Mouse (Mus musculus) intestine, postnatal 0 days (tissue): Measurements from ENCODE around the gene Wfikkn1. TPM values are rescaled to one million over a fixed set of nuclear protein-coding genes. Genes with fewer than 3 reads are reported as not detected.

ENCODE experiments used
- ATAC-seq: fragments of 200-750 bp; cut with Nextera tagmentation; 2 replicates; pipeline ENCODE4 v1.8.0; 2017; ENCODE audit warnings: mild to moderate bottlenecking, moderate TSS enrichment, moderate library complexity
- H3K27ac ChIP-seq: fragments of 300-500 bp; sonication (generic); 2 replicates; pipeline ENCODE4 v1.5.1; 2014; ENCODE audit warnings: mild to moderate bottlenecking, low read depth, low read length, moderate library complexity
- H3K27me3 ChIP-seq: fragments of 300-500 bp; sonication (generic); replicated peaks from 2 replicates; pipeline ENCODE4 v1.6.1; 2014; ENCODE audit warnings: low read length, mixed read lengths; ENCODE audit not compliant: control insufficient read depth, insufficient read depth
- H3K36me3 ChIP-seq: fragments of 300-500 bp; sonication (generic); 2 replicates; pipeline ENCODE4 v1.6.1; 2014; ENCODE audit warnings: mild to moderate bottlenecking, moderate library complexity; ENCODE audit not compliant: control insufficient read depth, insufficient read depth
- H3K4me1 ChIP-seq: fragments of 300-500 bp; sonication (generic); replicated peaks from 2 replicates; pipeline ENCODE4 v1.6.1; 2014; ENCODE audit warnings: antibody characterized with exemption, low read length, mixed read lengths; ENCODE audit not compliant: control insufficient read depth, insufficient read depth
- H3K4me2 ChIP-seq: fragments of 300-500 bp; sonication (generic); replicated peaks from 2 replicates; pipeline ENCODE4 v1.6.1; 2014; ENCODE audit warnings: low read depth, mild to moderate bottlenecking, moderate library complexity
- H3K4me3 ChIP-seq: fragments of 300-500 bp; sonication (generic); 2 replicates; pipeline ENCODE4 v1.5.1; 2014; ENCODE audit warnings: low read depth, low read length
- H3K9ac ChIP-seq: fragments of 300-500 bp; sonication (generic); 2 replicates; pipeline ENCODE4 v1.6.1; 2014; ENCODE audit warnings: mild to moderate bottlenecking, low read depth, low read length
- H3K9me3 ChIP-seq: fragments of 300-500 bp; sonication (generic); 2 replicates; pipeline ENCODE4 v1.6.1; 2016; ENCODE audit warnings: mixed run types; ENCODE audit not compliant: control insufficient read depth
- CTCF ChIP-seq: sonication (generic); IDR thresholded peaks from 2 replicates; pipeline ENCODE4 v1.5.1; 2016; ENCODE audit warnings: low read depth, mild to moderate bottlenecking, control low read depth, antibody characterized with exemption, moderate library complexity
- WGBS: fragments of 180-500 bp; shearing (Covaris S2); extraction: QIAGEN DNeasy Blood & Tissue Kit; methylation state at CpG from one replicate; pipeline ENCODE4 v1.1.7; 2014; 5-methylcytosine and 5-hydroxymethylcytosine counted together
- polyA plus RNA-seq: library from polyadenylated mRNA; unstranded; fragments of >200 nt; fragmentation: Nextera tagmentation; extraction: Ambion mirVana; gene quantifications from 2 replicates; pipeline ENCODE4 v1.2.1, GENCODE M21; 2015

Wfikkn1 gene
- polyA plus RNA-seq, 1 experiment from 2014 or later = 0.14 TPM

DNA sequence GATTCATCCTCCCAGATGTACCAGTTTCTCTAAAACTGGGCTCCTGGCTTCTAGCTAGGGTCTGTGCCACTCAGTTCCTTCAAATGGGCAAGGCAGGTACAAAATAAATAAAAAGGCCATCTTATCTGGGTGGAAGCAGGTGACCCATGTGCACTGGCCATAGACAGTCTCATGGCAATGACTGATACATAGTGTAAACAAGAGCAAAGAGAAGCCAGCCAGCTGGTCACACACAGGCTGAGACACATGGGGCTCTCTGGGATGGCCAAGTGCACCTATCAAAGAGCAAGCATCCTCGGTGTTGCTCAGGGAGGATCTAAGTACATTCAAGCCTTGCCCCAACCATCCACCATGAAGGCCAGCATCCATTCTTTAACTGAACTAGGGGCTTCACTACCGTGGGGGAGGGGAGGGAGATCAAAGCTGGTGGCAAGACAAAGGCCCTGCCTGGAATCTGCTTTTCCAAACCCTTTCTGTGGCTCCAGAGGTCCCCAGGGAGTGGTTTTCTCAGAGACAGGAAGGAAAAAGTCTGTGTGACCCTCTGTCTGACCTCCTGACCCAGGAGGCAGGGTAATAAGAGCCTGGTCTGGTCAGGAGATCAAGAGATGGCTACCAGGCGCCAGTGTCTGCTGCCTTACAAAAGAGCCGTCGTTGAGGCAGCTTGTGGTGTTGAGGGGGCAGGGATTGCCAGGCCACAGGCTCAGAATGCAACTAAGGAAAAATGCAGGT, 419 bp upstream of the Wfikkn1 start:
- WGBS = 28% methylated on average over 5 of the region's 5 CpGs
- no peaks in the 10 kb centered on the region for H3K27me3 ChIP-seq
- peaks cover 3% of the 10 kb centered on the region; the same call in 1 of the 2 replicates for H3K4me1 ChIP-seq
- peaks cover 39% of the 10 kb centered on the region for H3K36me3 ChIP-seq
- H3K4me3 ChIP-seq = no peak overlapping the region
- H3K4me2 ChIP-seq = no peak overlapping the region
- TF ChIP-seq CTCF = no peak
- no peak overlapping the region for H3K27ac ChIP-seq
- no peaks in the 10 kb centered on the region for H3K9me3 ChIP-seq
- no peak for ATAC-seq
- H3K9ac ChIP-seq = no peak overlapping the region

DNA sequence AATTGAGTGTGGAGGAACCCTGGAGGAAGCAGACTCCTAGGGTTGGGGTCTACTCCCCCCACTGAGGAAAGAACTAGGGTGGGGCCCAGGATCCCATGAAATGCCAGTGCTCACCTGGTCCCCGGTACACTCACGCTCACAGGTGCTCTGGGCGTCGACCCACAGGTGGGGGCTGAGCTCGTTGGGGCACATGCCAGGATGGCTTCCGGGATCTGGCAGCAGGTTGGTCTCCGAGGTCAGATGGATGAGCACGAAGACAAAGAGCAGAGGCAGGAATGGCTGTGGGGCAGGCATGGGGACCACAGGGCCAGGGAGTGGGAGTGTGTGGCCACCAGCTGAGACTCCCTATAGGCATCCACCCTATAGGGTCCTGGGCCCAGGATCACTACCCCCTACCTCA, 908 bp downstream of the Wfikkn1 start:
- WGBS = 66% methylated on average over 8 of the region's 8 CpGs
- no peak overlapping the region for H3K27ac ChIP-seq
- peaks cover 36% of the 10 kb centered on the region for H3K36me3 ChIP-seq

DNA sequence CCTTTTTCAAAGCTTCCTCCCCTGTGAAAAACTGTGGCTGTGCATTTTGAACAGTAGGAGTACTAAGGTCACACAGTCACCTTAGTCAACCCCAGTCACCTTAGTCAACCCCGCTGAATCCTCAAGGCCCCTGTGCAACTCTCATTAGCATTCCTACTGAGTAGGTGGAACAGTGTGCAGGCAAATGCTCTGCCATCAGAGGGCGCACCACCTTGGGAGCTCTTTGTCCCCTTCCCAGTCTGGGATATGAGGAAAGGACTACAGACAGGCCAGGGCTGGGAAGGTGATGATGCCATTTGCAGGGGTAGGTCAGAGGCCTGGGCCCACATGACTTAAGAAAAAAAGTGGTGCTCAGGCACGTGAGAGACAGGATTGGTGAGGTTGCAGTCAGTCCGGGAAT, 1.4 kb downstream of the Wfikkn1 start:
- WGBS = 58% methylated on average over 4 of the region's 4 CpGs
- Histone ChIP-seq H3K4me1 (peaks cover 6% of the 10 kb centered on the region; the same call in 1 of the 2 replicates), H3K36me3 (peaks cover 32% of the 10 kb centered on the region), H3K27me3 (no peaks in the 10 kb centered on the region), H3K9me3 (no peaks in the 10 kb centered on the region), H3K9ac (no peak overlapping the region), H3K4me2 (no peak overlapping the region), H3K27ac (no peak overlapping the region), H3K4me3 (no peak overlapping the region)
- TF ChIP-seq CTCF = peak; percentile 74
- 0 out of 2 replicates have a peak, but pooled peaks have one; percentile 1 for ATAC-seq

More for the DNA sequence above, 908 bp downstream of the Wfikkn1 start:
- TF ChIP-seq CTCF = no peak
- H3K27me3 ChIP-seq = no peaks in the 10 kb centered on the region
- H3K9ac ChIP-seq = no peak overlapping the region
- no peak for ATAC-seq
- H3K4me1 ChIP-seq = peaks cover 6% of the 10 kb centered on the region; the same call in 1 of the 2 replicates
- H3K9me3 ChIP-seq = no peaks in the 10 kb centered on the region
- H3K4me3 ChIP-seq = no peak overlapping the region
- H3K4me2 ChIP-seq = no peak overlapping the region

DNA sequence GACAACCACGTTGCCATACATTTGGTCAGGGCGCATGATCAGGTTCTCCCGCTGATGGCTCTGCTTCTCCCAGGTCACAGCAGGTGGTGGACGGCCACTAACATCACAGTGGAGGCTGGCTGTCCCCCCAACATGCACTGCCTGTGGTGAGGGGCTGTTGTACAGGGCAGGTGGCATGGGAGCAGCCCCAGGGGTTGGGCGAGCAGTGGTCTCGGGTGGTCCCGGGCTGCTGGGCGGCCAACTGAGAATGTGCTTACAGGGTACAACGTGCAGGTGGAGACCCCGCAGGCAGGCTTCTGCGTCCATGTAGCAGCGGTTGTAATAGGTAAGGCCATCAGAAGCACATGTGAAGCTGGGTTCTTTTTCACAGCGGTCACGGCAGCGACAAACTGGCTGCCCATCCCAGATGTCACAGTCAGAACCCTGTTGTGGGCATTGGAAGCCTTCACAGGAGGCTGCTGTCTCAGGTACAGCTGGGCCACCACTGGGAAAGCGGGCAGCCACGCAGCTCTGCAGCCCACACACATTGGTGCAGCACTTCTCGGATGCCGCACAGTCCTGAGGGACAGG, 2.0 kb downstream of the Wfikkn1 start:
- Histone ChIP-seq H3K4me1 (peaks cover 6% of the 10 kb centered on the region; the same call in 1 of the 2 replicates), H3K27ac (no peak overlapping the region), H3K36me3 (peaks cover 28% of the 10 kb centered on the region), H3K4me2 (no peak overlapping the region), H3K4me3 (no peak overlapping the region), H3K27me3 (no peaks in the 10 kb centered on the region), H3K9me3 (no peaks in the 10 kb centered on the region), H3K9ac (no peak overlapping the region)
- 93% methylated on average over 19 of the region's 19 CpGs for WGBS
- TF ChIP-seq CTCF = no peak
- ATAC-seq = no peak

DNA sequence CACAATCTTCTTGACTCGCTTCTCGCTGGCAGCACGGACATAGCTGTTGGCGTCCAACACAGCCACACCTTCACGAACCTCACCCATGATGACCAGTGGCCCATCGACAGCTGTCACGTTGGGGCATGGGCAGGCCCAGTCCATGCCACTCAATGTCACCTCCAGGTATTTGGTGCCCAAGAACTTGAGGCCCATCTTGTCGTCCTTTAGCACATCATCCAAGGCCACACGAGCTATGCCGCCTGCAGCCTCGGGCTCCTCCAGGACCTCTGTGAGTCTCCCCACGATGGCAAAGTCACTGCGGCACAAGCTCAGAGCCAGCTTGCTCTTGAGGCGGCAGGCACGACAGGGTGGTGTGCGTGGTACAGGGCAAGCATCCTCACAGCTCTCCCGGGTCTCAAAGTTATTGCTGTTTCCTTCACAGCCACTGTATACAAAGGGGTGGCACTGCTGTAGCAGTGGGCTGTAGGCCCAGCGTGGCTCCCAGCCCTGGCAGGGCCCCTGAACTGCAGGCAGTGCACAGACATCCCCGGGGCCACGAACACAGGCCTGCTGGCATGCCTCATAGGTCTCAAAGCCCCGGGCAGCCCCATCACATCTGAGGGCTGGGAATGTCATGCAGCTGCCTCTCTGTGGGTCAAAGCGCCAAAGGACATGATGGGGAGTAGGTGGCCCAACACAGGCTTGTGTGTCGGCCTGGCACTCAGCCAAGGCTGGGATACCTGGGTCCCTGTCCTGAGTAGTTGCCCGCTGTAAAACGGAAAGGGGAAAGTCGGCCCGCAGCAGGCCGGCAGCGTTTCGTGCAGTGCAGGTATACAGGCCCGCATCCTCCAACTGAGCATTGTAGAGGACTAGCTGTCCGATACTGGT, 2.7 kb downstream of the Wfikkn1 start:
- Histone ChIP-seq H3K4me1 (peaks cover 6% of the 10 kb centered on the region; the same call in 1 of the 2 replicates), H3K27me3 (no peaks in the 10 kb centered on the region), H3K27ac (no peak overlapping the region), H3K4me3 (no peak overlapping the region), H3K9ac (no peak overlapping the region), H3K4me2 (no peak overlapping the region), H3K9me3 (no peaks in the 10 kb centered on the region), H3K36me3 (peaks cover 21% of the 10 kb centered on the region)
- no peak for ATAC-seq
- WGBS = 93% methylated on average over 32 of the region's 32 CpGs
- TF ChIP-seq CTCF = no peak

DNA sequence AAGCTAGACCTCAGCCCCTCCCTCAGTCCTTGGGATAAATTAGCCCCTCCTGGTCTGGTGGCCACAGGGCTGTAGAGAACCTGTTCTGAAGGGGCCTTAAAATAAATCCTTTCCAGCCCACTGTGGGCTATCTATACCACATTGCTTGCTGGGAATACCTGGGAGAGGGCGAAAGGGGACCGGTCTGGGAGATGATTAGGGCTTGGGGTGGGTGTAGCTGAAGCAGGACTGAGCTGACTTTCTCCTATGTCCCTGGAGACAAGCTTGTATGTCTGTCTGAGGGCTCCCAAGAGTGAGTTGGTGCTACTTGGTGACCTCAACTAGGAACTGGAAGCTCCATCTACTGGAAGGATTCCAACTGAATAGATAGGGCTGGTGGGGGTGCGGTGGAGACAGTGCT, 3.6 kb downstream of the Wfikkn1 start:
- no peak overlapping the region for H3K4me2 ChIP-seq
- H3K9me3 ChIP-seq = no peaks in the 10 kb centered on the region
- no peak overlapping the region for H3K27ac ChIP-seq
- peaks cover 6% of the 10 kb centered on the region; the same call in 1 of the 2 replicates for H3K4me1 ChIP-seq
- H3K4me3 ChIP-seq = no peak overlapping the region
- no peak overlapping the region; the same call in 1 of the 2 replicates for H3K9ac ChIP-seq
- no peak for ATAC-seq
- peaks cover 15% of the 10 kb centered on the region for H3K36me3 ChIP-seq
- no peak for TF ChIP-seq CTCF
- no peaks in the 10 kb centered on the region for H3K27me3 ChIP-seq
- WGBS = 86% methylated on average over 3 of the region's 3 CpGs
